Mouse (Mus musculus): ENCODE results near the gene Olfr541.
"Not testable (repeated sequence)": the region's sequence is repeated elsewhere in the genome, so short reads cannot be mapped to it uniquely, and the experiment has no call there.

Gene Olfr541

DNA sequence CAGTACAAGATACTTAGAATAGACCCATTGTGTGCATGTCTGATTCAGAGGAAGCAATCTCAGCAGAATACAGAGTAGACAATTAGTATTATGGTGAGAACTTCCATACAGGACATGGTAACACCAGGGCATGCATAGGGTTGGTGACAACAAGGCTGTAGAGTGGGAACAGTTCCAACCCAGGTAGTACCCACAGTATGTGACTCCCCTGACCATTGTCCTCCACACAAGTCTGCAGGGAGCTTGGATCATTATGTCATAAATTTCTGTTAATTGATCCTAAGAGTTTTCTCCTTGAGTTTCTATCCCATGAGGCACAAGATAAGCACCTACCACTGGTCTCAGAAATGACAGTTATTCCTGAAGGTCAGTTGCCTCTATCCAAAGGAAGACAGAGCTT is at the start of gene Olfr541:
Gene Olfr541 (plus strand): TSS at position 301 of the 400 bp plus-strand sequence.
- no peak for DNase-seq

DNA sequence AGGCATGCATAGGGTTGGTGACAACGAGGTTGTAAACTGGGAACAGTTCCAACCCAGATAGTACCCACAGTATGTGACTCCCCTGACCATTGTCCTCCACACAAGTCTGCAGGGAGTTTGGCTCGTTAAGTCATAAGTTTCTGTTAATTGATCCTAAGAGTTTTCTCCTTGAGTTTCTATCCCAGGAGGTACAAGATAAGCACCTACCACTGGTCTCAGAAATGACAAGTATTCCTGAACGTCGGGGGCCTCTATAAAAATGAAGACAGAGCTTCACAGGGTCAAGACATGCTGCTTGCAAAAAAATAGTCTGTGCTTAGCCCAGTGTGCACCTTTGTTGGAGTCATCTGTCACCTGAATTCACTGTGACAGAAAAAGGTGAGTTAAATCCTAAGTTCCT is 37.4 kb upstream of the Olfr541 start, which contains the start of gene Olfr539:
Gene Olfr539 (plus strand): TSS at position 301 of the 400 bp plus-strand sequence.
- no peak for DNase-seq

DNA sequence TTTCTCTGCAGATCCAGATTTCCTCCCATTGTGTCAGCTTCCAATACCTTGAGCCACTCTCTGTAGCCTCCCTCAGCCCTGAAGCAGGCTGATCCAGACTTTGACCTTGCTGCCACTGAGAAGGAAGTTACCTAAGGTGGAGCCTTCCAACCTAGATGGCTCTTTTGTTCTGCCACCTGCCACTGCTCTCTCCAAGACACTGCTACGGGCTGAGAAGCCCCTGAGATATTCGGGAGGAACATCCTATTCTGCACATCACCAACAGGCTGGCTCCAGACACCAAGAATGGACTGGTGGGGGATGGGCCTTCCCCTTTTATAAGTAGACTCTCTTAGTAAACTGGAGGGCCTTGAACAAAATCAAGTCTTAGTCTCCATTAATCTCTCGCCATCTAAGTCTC is 26.4 kb upstream of the Olfr541 start:
- not testable (repeated sequence) for DNase-seq

DNA sequence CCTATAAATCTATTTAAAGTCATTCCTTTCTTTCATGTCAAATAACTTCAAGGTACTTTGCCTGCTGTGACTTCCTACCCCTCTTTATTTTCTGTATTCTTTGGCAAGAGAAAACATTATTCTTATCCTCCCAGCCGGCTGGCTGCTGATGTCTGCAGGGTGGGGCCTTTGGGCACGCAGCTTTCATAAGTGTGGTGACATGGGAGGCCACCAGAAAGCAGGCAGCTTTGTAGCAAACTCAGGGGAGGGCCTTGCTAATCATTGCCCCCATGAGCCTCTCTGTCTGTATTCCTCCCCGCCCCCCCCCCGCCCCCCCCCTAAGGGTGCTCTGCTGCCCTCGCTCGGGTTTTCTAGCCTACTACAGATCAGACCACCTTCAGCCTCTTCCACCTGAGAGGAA is 21.2 kb upstream of the Olfr541 start:
- DNase-seq, result no peak

DNA sequence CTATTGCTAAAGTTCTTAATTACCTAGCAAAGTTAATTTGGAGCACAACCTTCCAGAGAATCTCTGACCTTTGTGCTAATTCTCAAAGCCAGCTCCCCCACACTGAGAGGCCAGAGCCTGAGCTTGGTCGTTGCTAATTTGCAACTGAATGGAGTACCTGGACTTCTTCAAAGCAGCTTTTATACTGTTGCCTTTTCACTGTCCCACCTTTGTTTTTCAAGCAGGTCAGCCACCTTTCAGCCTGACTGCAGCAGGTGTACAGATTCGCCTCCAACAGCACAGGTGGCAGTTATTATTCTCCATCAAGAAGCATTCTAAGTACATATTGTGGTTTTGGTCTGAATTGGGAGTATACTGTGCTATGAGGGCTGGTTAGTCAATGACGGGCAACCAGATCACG is 17.5 kb upstream of the Olfr541 start:
- DNase-seq, result not testable (repeated sequence)

DNA sequence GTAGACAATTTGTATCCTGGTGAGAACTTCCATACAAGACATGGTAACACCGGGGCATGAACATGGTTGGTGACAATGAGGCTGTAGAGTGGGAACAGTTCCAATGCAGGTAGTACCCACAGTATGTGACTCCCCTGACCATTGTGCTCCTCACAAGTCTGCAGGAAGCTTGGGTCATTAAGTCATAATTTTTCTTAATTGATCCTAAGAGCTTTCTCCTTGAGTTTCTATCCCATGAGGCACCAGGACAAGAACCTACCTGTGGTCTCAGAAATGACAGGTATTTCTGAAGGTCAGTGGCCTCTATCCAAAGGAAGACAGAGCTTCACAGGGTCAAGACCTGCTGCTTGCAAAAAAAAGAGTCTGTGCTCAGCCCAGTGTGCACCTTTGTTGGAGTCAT is 15.4 kb upstream of the Olfr541 start, which contains the start of gene Olfr45:
Gene Olfr45 (plus strand): TSS at position 301 of the 400 bp plus-strand sequence.
- no peak for DNase-seq

DNA sequence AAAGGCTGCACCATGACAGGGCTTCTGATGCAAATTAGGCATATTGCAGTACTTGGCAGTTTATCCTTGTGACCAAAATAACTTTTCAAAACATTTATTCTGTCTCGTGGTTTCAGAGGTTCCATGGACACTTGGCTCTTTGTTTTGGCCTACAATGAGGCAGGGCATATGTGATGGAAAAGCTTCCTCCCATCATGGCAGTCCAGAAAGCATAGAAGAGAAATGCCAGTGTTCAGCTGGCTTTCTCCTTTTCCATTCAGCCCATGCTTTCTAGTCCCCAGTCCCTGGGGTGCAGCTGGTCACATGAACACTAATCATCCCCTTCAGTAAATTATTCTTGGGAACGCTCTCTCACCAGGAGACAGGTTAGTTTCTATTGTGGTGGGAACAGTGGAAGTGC is 9.3 kb downstream of the Olfr541 start:
- no peak for DNase-seq

DNA sequence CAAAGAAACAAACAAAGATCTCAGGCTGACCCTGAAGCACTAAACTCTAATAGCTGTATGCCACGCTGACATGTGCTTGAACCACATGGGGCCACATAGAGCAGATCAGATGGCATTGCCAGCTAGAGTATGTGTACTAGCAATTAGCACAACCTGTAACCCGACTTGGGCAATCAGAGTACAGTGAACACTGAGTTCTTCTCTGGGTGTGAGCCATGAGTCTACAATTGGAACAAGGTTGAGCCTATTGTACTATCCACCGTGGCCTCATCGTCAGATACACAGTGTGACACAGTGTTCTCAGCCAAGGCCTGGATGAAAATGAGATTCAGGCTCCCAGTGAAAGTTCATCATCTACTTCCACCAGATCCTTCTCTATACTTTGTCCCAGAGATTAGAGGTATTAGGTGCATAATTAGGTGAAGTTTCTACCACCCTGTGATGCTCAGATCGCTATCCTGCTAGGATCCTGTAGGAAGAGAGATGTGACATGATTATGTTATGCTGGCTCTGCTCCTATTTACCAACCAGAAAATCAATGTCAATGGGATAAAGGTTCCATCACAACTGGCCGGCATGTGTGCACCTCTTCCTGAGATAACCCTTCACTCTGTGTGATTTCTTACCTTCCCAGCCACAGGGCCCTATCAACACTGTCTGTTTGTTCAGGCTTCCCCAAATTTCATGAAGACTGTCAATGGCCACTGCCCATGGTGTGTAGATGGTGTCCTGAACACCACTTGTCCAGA is 10.6 kb downstream of the Olfr541 start:
- no peak for DNase-seq

DNA sequence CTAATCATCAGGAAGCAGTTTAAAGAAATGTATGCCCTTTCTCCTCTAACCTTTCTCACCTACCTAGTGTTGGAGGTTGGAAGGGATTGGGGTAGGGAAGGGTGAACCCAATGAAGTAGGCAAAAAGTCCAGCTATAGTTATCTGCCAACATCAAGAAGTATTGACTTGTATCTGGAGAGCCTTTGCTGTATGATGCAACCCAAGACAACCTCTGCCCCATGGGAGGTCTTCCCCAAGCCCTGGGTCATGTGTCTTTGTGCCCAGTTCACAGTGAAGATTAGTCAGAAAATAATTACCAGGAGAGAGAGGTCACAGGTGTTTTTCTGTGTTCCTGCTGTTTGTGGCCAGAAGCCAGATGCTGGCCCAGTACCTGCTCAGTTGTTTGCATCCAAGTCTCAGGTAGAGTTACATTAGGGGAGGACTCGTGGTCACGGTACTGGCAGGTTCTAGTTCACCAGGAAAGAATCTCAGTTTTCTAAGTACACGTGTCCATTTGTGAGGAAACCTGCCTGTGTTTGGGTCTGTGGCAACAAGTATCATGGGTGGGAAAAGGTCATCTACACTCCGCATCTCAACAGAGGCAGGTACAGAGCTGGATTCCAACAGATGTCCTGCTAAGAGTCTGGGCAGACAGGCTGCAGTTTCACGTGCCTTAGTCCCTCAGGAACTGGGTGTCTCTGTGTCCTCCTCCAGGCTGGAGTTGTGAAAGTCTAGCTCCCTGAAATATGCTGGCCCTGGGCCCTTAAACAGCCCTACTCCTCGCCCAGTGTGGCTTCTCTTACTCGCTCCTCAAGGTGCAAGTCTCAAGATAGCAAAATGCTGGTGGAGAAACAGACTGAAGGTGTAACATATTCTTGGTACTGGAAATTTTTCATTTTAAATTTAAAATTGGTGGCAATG is 20.3 kb downstream of the Olfr541 start:
- no peak for DNase-seq

DNA sequence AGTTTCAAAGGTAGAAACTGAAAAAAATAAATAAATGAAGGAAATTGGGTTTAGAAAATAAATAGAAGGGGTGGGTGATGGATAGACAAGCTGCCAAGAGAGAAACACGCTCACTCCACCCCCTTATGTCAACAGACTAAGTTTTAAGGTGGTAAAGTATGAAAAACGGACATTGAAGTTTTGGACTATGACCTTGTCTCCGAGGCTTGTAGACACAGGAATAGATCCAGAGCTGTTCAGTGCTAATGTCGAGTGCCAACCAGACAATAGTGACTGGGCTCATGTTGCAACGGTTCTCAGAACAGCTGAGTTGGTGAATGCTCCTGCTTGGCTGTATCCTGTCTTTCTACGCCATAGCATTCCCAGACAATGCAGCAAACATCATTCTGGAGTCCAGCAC is 24.0 kb downstream of the Olfr541 start:
- DNase-seq, result no peak

DNA sequence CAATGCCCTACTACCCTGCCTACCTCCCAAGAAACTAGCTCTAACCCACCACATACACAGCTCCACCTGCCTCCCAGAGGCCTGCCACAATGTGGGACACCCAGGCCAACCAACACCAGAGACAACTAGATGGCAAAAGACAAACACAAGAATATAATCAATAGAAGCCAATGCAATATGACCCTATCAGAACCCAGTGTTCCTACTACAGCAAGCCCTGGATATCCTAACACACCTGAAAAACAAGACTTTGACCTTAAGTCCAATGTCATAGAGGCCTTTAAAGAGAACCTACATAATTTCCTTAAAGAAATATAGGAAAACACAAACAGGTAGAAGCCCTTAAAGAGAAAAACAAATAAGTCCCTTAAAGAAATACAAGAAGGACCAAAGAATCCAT is 28.5 kb downstream of the Olfr541 start:
- no peak for DNase-seq

DNA sequence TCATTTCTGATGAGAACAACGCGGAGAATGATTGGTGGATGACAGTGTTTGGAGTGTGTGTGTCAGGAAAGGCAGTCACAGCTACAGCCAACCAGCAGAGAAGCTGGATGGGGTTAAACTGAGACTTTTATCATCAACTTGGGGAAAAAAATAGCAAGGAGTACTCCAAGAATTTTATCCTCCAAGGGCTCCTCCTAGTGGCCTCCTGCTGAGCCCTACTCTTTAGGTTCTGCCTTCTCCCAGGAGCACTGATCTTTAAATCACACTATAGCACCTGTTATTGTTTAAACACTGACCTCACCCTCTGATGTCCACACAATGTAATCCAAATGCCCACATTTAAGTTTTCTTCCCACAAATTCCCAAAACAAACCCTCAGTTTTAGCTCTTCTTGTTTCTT is 36.1 kb downstream of the Olfr541 start:
- DNase-seq, result no peak

DNA sequence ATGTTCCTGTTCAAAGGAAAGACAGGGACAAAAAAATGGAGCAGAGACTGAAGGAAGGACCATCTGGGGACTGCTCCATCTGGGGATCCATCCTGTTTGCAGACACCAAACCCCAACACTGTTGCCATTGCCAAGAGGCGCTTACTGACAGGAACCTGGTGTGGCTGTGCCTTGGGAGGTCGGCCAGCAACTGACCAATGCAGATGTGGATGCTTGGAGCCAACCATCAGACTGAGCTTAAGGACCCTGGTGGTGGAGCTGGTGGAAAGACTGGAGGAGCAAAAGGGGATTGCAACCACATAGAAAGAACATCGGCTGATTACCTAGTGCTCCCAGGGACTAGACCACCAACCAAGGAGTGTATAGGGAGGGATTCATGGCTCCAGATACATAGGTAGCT is 50.3 kb downstream of the Olfr541 start:
- DNase-seq, result no peak

DNA sequence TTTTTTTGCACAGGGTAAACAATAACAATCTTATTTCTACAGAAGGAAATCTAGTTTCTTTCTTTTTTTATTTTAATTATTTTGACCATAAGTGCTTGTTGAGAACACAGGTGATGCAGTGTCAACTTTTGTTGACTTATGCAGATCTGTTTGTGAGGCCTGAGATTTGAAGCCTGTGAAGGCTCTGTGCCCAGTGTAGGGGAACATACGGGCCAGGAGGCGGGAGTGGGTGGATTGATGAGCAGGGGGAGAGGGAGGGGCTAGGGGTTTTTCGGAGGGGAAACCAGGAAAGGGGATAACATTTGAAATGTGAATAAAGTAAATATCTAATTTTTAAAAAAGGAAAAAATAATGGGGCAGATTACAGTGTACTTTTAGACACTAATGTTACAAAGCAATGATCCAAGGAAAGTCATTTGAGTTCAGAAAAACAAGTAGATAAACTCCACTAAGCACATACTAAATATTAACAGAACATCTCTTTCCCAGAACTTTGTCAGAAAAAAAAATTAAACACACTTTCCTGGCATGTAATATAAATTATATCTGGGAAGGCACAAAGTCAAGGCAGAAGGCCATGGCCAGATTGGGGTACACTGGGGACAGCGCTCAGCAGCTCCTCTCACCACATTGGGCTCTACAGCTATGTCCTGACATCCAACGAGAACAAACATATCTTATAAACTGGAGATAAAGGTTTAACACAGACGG is 51.2 kb downstream of the Olfr541 start:
- no peak for DNase-seq

DNA sequence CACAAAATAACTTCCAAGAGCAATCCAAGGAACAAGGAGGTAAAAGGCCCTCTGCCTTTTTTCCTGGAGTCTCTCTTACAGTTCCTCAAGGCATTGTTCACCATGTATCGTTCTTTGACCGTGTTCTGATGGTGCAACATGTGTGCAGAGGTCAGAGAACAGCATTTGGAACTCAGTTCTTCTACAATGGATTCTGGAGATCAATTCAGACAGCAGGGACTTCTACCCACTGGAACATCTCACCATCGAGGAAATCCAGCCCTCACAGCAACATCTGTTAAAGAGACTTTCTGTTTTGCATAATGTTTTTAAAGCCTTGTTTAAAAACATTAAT is 51.7 kb downstream of the Olfr541 start:
- DNase-seq, result no peak

DNA sequence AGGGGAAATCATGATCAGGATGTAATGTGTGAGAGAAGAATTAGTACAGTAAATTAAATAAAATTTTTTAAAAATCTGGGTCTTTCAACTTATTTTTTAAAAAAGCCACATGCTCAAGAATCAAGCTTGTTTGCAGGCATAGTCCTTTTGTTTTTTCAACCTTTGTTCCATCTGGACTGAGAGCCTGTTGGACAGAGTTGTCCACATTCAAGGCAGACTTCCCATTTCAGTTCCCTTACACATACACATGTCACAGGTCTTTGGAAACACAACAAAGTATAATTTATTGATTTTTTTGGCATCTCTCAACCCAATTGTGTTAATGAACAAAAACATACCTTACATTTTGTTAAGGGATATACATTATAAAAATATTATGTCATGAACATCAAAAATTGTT is 57.5 kb downstream of the Olfr541 start:
- no peak for DNase-seq

Data from lung, postnatal 14 days (tissue).